Mouse (Mus musculus) embryonic facial prominence, embryonic 11.5 days (tissue): Measurements from ENCODE around the gene Kalrn. TPM values are rescaled to one million over a fixed set of nuclear protein-coding genes. Genes with fewer than 3 reads are reported as not detected.

Experiments
- ATAC-seq: fragments of 200-750 bp; cut with Nextera tagmentation; replicated peaks from 2 replicates; pipeline ENCODE4 v1.8.0; 2017; ENCODE audit warnings: low read depth; ENCODE audit not compliant: insufficient number of reproducible peaks, low FRiP score, low TSS enrichment
- DNase-seq: peaks from one replicate; pipeline ENCODE4 v3.0.0-alpha.2; 2015; ENCODE audit warnings: low spot score
- H3K27ac ChIP-seq: fragments of 300-500 bp; sonication (generic); replicated peaks from 2 replicates; pipeline ENCODE4 v1.5.1; 2014; ENCODE audit warnings: mild to moderate bottlenecking, low read depth, low read length, control low read depth
- H3K27me3 ChIP-seq: fragments of 300-500 bp; sonication (generic); 2 replicates; pipeline ENCODE4 v1.6.1; 2014; ENCODE audit warnings: mild to moderate bottlenecking, low read length, moderate library complexity, mixed read lengths; ENCODE audit not compliant: control insufficient read depth, insufficient read depth
- H3K36me3 ChIP-seq: fragments of 300-500 bp; sonication (generic); replicated peaks from 2 replicates; pipeline ENCODE4 v1.6.1; 2014; ENCODE audit warnings: low read depth, mild to moderate bottlenecking, low read length, moderate library complexity, mixed read lengths; ENCODE audit not compliant: control insufficient read depth, insufficient read depth
- H3K4me1 ChIP-seq: fragments of 300-500 bp; sonication (generic); 2 replicates; pipeline ENCODE4 v1.6.1; 2014; ENCODE audit warnings: low read length, mixed read lengths; ENCODE audit not compliant: control insufficient read depth, insufficient read depth
- H3K4me2 ChIP-seq: fragments of 300-500 bp; sonication (generic); 2 replicates; pipeline ENCODE4 v1.6.1; 2014; ENCODE audit warnings: low read depth, mild to moderate bottlenecking, control low read depth, low read length, moderate library complexity
- H3K4me3 ChIP-seq: fragments of 300-500 bp; sonication (generic); 2 replicates; pipeline ENCODE4 v1.5.1; 2014; ENCODE audit warnings: low read depth, low read length, control low read depth
- H3K9ac ChIP-seq: fragments of 300-500 bp; sonication (generic); replicated peaks from 2 replicates; pipeline ENCODE4 v1.6.1; 2014; ENCODE audit warnings: mild to moderate bottlenecking, control low read depth, low read length
- H3K9me3 ChIP-seq: fragments of 300-500 bp; sonication (generic); replicated peaks from 2 replicates; pipeline ENCODE4 v1.6.1; 2016; ENCODE audit warnings: mild to moderate bottlenecking, low read length, inconsistent platforms, mixed read lengths; ENCODE audit not compliant: control insufficient read depth
- WGBS: fragments of 180-500 bp; shearing (Covaris S2); extraction: QIAGEN DNeasy Blood & Tissue Kit; methylation state at CpG from one replicate; pipeline ENCODE4 v1.1.7; 2014; 5-methylcytosine and 5-hydroxymethylcytosine counted together
- polyA plus RNA-seq: library from polyadenylated mRNA; unstranded; fragments of >200 nt; fragmentation: Nextera tagmentation; extraction: Ambion mirVana; gene quantifications from 2 replicates; pipeline ENCODE4 v1.2.1, GENCODE M21; 2014

Kalrn gene
- polyA plus RNA-seq, 1 experiment from 2014 or later = 12.0 TPM

DNA sequence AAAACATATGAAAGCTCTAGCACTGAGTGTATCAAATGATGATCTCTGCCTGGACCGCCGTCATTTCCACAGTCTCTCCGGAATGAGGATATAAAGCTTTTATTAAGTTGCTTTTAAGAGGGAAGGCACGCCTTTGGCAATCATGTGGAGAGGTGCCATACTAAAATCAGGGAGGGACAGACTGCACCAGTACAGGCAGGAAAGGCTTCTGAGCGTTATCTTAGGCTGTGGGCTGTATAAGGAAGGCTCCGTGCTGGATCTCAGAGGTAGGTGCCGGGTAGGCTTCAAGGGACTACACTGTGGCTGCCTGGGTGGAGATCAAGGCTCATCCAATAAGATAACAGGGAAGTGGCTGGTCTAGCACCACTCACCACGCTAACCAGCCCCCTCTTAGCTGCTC is 528.8 kb downstream of the Kalrn start:
- Histone ChIP-seq H3K27me3 (no peaks in the 10 kb centered on the region), H3K4me3 (no peak overlapping the region), H3K36me3 (no peaks in the 10 kb centered on the region), H3K4me1 (no peaks in the 10 kb centered on the region), H3K9ac (no peak overlapping the region), H3K27ac (no peak overlapping the region), H3K9me3 (no peaks in the 10 kb centered on the region), H3K4me2 (no peak overlapping the region)
- 85% methylated on average over 8 of the region's 8 CpGs for WGBS
- DNase-seq (no peak), ATAC-seq (no peak)

DNA sequence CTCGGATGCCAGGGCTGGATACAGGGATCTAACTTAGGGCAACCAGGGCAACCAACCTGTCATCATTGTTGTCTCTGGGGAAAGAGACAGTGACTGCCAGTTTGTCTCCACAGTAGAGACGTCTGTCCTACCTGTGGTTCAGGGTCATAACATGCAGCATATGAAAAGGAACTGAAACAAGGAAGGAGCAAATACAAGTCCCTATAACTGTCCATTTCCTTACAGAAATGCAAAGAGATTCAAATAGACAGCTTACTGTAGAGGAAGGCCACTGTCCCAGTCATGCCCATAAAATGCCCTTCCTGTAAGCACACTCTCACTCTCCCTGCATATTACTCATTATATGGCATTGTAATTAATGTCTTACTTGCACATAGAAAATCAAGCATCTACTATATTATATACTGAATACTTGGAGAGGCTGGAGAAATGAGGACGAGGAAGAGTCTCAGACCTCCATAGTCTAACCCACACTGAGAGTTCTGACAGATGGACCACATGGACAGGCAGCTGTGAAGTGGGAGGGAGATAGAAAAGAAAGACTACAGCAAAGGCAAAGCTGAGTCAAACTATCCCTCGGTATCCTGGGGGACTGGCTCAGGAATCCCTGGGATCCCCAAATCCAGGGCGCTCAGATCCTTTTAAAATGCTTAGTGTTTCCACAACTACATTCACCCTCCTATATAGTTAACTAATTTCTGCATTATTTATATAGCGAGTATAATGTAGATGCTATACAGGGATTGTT is 530.1 kb downstream of the Kalrn start:
- no peak overlapping the region for H3K4me3 ChIP-seq
- no peaks in the 10 kb centered on the region for H3K27me3 ChIP-seq
- H3K27ac ChIP-seq = no peak overlapping the region
- no peak for ATAC-seq
- H3K9me3 ChIP-seq = no peaks in the 10 kb centered on the region
- H3K4me1 ChIP-seq = no peaks in the 10 kb centered on the region
- H3K9ac ChIP-seq = no peak overlapping the region
- H3K4me2 ChIP-seq = no peak overlapping the region
- 88% methylated on average over 6 of the region's 6 CpGs for WGBS
- H3K36me3 ChIP-seq = no peaks in the 10 kb centered on the region
- no peak for DNase-seq

DNA sequence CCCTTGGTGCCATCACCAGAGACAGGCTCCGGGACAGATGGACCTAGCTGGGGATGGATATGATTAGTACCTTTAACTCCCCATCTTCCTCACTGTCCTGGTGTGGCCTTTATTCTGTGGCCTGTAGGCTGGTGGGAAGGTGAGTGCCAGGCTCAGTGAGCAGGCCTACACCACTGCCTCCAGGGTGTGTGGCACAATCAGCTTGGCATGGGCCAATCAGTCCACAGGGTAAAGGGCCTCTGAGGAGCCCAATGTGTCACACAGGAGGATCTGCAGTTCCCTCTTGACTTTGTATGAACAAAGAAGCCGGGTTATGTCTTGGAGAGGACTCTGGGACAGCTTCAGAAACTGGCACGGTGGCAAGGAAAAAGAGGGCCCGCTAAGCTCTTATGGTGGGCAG is 530.7 kb downstream of the Kalrn start:
- DNase-seq (no peak), ATAC-seq (no peak)
- H3K9me3 ChIP-seq = no peaks in the 10 kb centered on the region
- no peak overlapping the region for H3K4me2 ChIP-seq
- H3K4me1 ChIP-seq = no peaks in the 10 kb centered on the region
- 97% methylated on average over 4 of the region's 4 CpGs for WGBS
- no peak overlapping the region for H3K9ac ChIP-seq
- no peak overlapping the region for H3K4me3 ChIP-seq
- H3K27ac ChIP-seq = no peak overlapping the region
- no peaks in the 10 kb centered on the region for H3K36me3 ChIP-seq
- H3K27me3 ChIP-seq = no peaks in the 10 kb centered on the region

DNA sequence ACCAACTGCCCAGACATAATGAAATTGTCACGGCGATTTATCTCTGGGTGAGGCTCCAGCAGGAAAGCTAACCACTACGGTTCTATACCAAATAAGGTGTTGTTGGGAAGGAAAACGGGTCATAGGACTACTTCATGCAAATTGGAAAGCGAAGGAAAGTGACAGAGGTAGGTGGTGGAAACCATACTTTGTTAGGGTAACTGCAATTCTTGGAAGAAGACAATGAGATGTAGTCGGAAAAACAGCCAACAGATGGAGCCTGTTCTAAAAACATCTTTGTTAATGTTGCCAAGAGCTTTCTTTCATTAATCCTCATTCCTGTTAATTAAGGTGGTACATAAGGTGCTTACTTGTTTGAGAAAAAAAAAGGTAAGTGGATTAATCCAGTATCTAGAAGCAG is 533.1 kb downstream of the Kalrn start:
- no peak overlapping the region for H3K27ac ChIP-seq
- H3K9me3 ChIP-seq = no peaks in the 10 kb centered on the region
- H3K27me3 ChIP-seq = no peaks in the 10 kb centered on the region
- no peak overlapping the region for H3K9ac ChIP-seq
- 85% methylated on average over 6 of the region's 6 CpGs for WGBS
- no peaks in the 10 kb centered on the region for H3K36me3 ChIP-seq
- H3K4me2 ChIP-seq = no peak overlapping the region
- no peak for DNase-seq
- H3K4me1 ChIP-seq = no peaks in the 10 kb centered on the region
- no peak for ATAC-seq
- no peak overlapping the region for H3K4me3 ChIP-seq

DNA sequence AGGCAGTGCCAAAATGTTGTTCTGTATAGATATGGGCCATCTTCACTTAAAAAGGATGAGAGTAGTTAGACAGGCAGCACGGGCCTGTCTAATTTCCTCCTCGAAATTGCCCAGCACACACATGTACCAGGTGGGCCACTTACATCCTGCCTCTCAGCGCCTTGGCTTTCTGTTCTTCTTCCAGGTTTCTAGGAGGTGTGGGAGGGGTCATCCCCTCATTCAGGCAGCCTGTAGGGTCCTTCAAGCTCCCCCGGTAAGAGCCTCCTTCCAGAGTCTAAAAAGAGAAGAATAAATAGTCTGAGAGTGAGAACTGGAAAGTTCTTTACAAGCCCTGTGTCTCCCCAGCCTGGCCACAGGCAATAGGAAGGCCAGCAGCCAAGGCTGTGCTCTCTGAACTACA is 533.6 kb downstream of the Kalrn start:
- Histone ChIP-seq H3K4me2 (no peak overlapping the region), H3K9ac (no peak overlapping the region), H3K4me3 (no peak overlapping the region), H3K9me3 (no peaks in the 10 kb centered on the region), H3K27me3 (no peaks in the 10 kb centered on the region), H3K36me3 (no peaks in the 10 kb centered on the region), H3K4me1 (no peaks in the 10 kb centered on the region), H3K27ac (no peak overlapping the region)
- DNase-seq (no peak), ATAC-seq (no peak)
- 78% methylated on average over 4 of the region's 4 CpGs for WGBS

DNA sequence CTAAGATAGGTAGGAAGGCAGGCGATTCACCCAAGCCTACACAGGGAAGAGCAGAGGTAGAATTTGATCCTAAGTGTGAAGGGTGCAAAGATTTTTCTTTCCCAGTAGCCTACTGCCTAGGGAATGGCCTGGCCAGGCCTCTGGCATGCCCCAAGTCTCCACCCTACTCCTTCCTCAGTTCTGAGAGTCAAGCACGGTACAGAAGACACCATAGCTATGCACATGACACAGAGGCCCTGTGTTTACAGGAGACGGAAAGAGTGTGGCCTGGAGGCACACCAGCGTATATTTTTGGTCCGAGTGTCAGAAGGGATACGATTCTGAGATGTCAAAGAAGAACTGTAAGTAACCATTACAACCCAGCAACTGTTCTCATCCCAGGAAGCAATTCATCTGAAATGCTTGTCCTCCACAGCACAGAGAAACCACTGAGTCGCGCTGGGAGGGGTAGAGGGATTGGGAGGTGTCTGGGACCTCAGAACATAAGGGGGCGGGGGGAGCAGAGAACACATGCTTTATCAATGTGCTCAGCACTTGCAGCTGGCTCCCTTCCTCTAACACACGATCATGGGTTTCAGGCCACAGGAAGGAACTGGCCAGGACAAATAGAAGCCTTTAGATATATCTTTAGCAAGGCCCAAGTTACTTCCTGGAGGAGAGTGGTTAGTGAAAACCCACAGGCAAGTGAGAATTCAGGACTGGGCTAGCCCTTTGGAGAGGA is 536.8 kb downstream of the Kalrn start:
- Histone ChIP-seq H3K9ac (no peak overlapping the region), H3K4me3 (no peak overlapping the region), H3K27me3 (no peaks in the 10 kb centered on the region), H3K27ac (no peak overlapping the region), H3K9me3 (no peaks in the 10 kb centered on the region), H3K4me1 (no peaks in the 10 kb centered on the region), H3K4me2 (no peak overlapping the region), H3K36me3 (no peaks in the 10 kb centered on the region)
- 68% methylated on average over 10 of the region's 10 CpGs for WGBS
- DNase-seq = no peak
- no peak for ATAC-seq

DNA sequence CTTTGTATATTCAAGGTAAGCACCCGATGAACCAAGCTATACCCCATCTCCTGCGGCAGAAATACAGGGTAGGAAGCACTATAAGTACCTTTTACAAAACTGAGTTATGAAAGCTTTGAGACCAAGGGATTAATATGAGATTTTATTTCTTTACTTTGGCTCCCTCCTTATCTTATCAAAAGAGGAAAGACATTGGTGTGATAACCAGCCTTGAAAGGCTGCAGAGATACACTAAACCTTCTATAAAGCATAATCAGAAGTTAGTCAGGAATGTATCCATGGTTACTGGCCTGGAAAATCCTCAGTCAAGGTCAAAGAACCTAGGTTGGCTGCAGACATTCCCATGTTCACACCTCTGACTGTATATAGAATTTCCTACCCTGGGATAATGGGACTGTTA is 537.6 kb downstream of the Kalrn start:
- Histone ChIP-seq H3K36me3 (no peaks in the 10 kb centered on the region), H3K4me3 (no peak overlapping the region), H3K9ac (no peak overlapping the region), H3K4me2 (no peak overlapping the region), H3K4me1 (no peaks in the 10 kb centered on the region), H3K27ac (no peak overlapping the region), H3K27me3 (no peaks in the 10 kb centered on the region), H3K9me3 (no peaks in the 10 kb centered on the region)
- ATAC-seq = no peak
- DNase-seq = no peak
- WGBS = 96% methylated on average over 2 of the region's 2 CpGs

DNA sequence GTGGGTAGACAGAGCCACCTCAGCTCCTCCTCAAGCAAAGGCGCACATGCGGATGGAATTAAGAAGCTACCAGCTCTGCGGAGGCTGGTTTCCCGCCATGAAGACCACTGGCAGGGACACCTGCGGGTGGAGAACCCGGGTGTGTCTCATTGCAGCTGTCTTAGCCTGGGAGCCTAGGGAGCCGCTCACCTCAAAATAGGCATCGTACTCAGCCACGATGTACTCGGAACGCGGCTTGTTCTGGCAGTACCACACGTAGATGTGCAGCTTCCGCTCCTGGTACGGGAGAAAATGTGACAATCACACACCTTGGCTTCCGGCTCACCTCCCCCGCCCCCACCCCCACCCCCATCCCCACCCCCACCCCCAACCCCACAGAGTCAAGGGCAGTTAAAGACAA is 539.1 kb downstream of the Kalrn start:
- WGBS = 94% methylated on average over 17 of the region's 17 CpGs
- H3K27me3 ChIP-seq = no peaks in the 10 kb centered on the region
- H3K4me3 ChIP-seq = no peak overlapping the region
- DNase-seq = no peak
- H3K27ac ChIP-seq = no peak overlapping the region
- H3K9me3 ChIP-seq = no peaks in the 10 kb centered on the region
- H3K9ac ChIP-seq = no peak overlapping the region
- no peaks in the 10 kb centered on the region for H3K36me3 ChIP-seq
- no peaks in the 10 kb centered on the region for H3K4me1 ChIP-seq
- no peak for ATAC-seq
- no peak overlapping the region for H3K4me2 ChIP-seq
